Mouse (Mus musculus) embryonic stem cell, embryonic (primary cell): ENCODE results near the gene Sik3.
"Not testable (repeated sequence)": the region's sequence is repeated elsewhere in the genome, so short reads cannot be mapped to it uniquely, and the experiment has no call there.

Experiments
- CTCF ChIA-PET, 4 experiments: fragments of 300-600 bp in 2 of 4; fragments of 350-600 bp in 2 of 4; sonication (Branson Sonifier 250); formaldehyde crosslinking; loops; one replicate each; lab custom pipeline; 2022; ENCODE audit warnings: inconsistent platforms in 2 of 4; lab: Charles Lee
- POLR2A ChIA-PET, 4 experiments: fragments of 300-600 bp in 2 of 4; fragments of 350-600 bp in 2 of 4; sonication (Branson Sonifier 250); formaldehyde crosslinking; loops; one replicate each; lab custom pipeline; 2022; ENCODE audit warnings: antibody characterized with exemption in 4 of 4, inconsistent platforms in 1 of 4; lab: Charles Lee

Sik3 gene

GRCm38 (mm10) chr9:46098360-46098985 is 85.9 kb downstream of the Sik3 start:
- ChIA-PET CTCF (interaction anchor here in 3 of 4 experiments (0.6 to 1.4 kb wide), 3 partner anchors 26 to 96 kb away, joined by 3 to 5 read pairs (median 4); no protein-coding TSS in a partner anchor), POLR2A (interaction anchor here in 3 of 4 experiments (0.7 to 3.9 kb wide), 7 partner anchors 11 to 72 kb away, joined by 3 to 19 read pairs (median 3); no protein-coding TSS in a partner anchor)

GRCm38 (mm10) chr9:46099107-46099506 is 86.5 kb downstream of the Sik3 start:
- ChIA-PET CTCF (no interaction called here), POLR2A (interaction anchor here in 2 of 4 experiments (0.7 to 3.9 kb wide), 4 partner anchors 10 to 19 kb away, joined by 3 to 19 read pairs (median 4); no protein-coding TSS in a partner anchor)

GRCm38 (mm10) chr9:46103154-46103553 is 90.5 kb downstream of the Sik3 start:
- POLR2A ChIA-PET: interaction anchor here in 1 of 4 experiments (1.4 to 1.6 kb wide), 2 partner anchors 11 to 15 kb away, joined by 3 to 4 read pairs; no protein-coding TSS in a partner anchor
- CTCF ChIA-PET: no interaction called here

GRCm38 (mm10) chr9:46106105-46106504 is 93.5 kb downstream of the Sik3 start:
- POLR2A ChIA-PET: no interaction called here
- CTCF ChIA-PET: no interaction called here

- POLR2A ChIA-PET: interaction anchor here in 2 of 4 experiments (1.2 to 4.0 kb wide), 3 partner anchors 12 to 40 kb away, joined by 4 to 19 read pairs (median 5); no protein-coding TSS in a partner anchor
These were observed 98.0 kb downstream of the Sik3 start for GRCm38 (mm10) chr9:46110648-46111047.

GRCm38 (mm10) chr9:46111334-46111733 is 98.7 kb downstream of the Sik3 start:
- ChIA-PET CTCF (no interaction called here), POLR2A (interaction anchor here in 2 of 4 experiments (0.7 kb wide), 2 partner anchors 30 to 45 kb away, joined by 3 read pairs; no protein-coding TSS in a partner anchor)

More at GRCm38 (mm10) chr9:46110648-46111047, 98.0 kb downstream of the Sik3 start:
- CTCF ChIA-PET: interaction anchor here in 1 of 4 experiments (0.6 kb wide), 1 partner anchor 79 kb away, joined by 4 read pairs; no protein-coding TSS in a partner anchor

GRCm38 (mm10) chr9:46112246-46112645 is 99.6 kb downstream of the Sik3 start:
- CTCF ChIA-PET: no interaction called here

GRCm38 (mm10) chr9:46118844-46119385 is 106.3 kb downstream of the Sik3 start:
- ChIA-PET POLR2A (interaction anchor here in 2 of 4 experiments (0.5 to 1.5 kb wide), 7 partner anchors 11 to 722 kb away, joined by 3 to 6 read pairs (median 4); partner anchors contain the start of genes Pafah1b2 (in 1 of the 2) and Sik3 (in 1 of the 2)), CTCF (interaction anchor here in 2 of 4 experiments (0.5 to 0.6 kb wide), 2 partner anchors 33 to 529 kb away, joined by 3 to 5 read pairs; no protein-coding TSS in a partner anchor)

More at GRCm38 (mm10) chr9:46112246-46112645, 99.6 kb downstream of the Sik3 start:
- POLR2A ChIA-PET: interaction anchor here in 1 of 4 experiments (0.6 to 0.8 kb wide), 2 partner anchors 14 to 40 kb away, joined by 3 read pairs; no protein-coding TSS in a partner anchor

GRCm38 (mm10) chr9:46119943-46120441 is 107.4 kb downstream of the Sik3 start:
- ChIA-PET POLR2A (interaction anchor here in 2 of 4 experiments (0.5 to 1.5 kb wide), 6 partner anchors 10 to 146 kb away, joined by 3 to 4 read pairs (median 4); partner anchors contain the start of genes Pafah1b2 (in 1 of the 2) and Sik3 (in 1 of the 2)), CTCF (no interaction called here)

- ChIA-PET POLR2A (interaction anchor here in 2 of 4 experiments (0.8 to 1.5 kb wide), 6 partner anchors 9 to 108 kb away, joined by 3 to 4 read pairs (median 4); partner anchors contain the start of genes Pafah1b2 (in 1 of the 2) and Sik3 (in 1 of the 2)), CTCF (no interaction called here)
These were observed 108.0 kb downstream of the Sik3 start for GRCm38 (mm10) chr9:46120468-46121253.

- ChIA-PET POLR2A (interaction anchor here in 1 of 4 experiments (1.3 kb wide), 1 partner anchor 91 kb away, joined by 3 read pairs; no protein-coding TSS in a partner anchor), CTCF (no interaction called here)
These were observed 108.9 kb downstream of the Sik3 start for GRCm38 (mm10) chr9:46121486-46121885.

- POLR2A ChIA-PET: interaction anchor here in 1 of 4 experiments (0.5 kb wide), 1 partner anchor 79 kb away, joined by 3 read pairs; no protein-coding TSS in a partner anchor
- CTCF ChIA-PET: no interaction called here
These were observed 110.1 kb downstream of the Sik3 start for GRCm38 (mm10) chr9:46122731-46123130.

GRCm38 (mm10) chr9:46126295-46126694 is 113.7 kb downstream of the Sik3 start:
- CTCF ChIA-PET: interaction anchor here in 3 of 4 experiments (0.6 to 1.0 kb wide), 4 partner anchors 114 to 1424 kb away, joined by 3 to 6 read pairs (median 4); partner anchors contain the start of genes Pafah1b2 (in 1 of the 3) and Sik3 (in 1 of the 3)
- POLR2A ChIA-PET: interaction anchor here in 1 of 4 experiments (0.6 to 1.3 kb wide), 3 partner anchors 8 to 108 kb away, joined by 3 to 4 read pairs (median 3); no protein-coding TSS in a partner anchor

GRCm38 (mm10) chr9:46127326-46127725 is 114.7 kb downstream of the Sik3 start:
- CTCF ChIA-PET: interaction anchor here in 2 of 4 experiments (0.6 to 1.0 kb wide), 3 partner anchors 30 to 115 kb away, joined by 5 read pairs; partner anchors contain the start of genes Pafah1b2 (in 1 of the 2) and Sik3 (in 1 of the 2)
- POLR2A ChIA-PET: interaction anchor here in 3 of 4 experiments (0.6 to 1.7 kb wide), 6 partner anchors 20 to 163 kb away, joined by 3 to 5 read pairs (median 4); no protein-coding TSS in a partner anchor

- ChIA-PET CTCF (interaction anchor here in 1 of 4 experiments (0.7 kb wide), 1 partner anchor 67 kb away, joined by 3 read pairs; no protein-coding TSS in a partner anchor), POLR2A (interaction anchor here in 1 of 4 experiments (1.5 kb wide), 1 partner anchor 9 kb away, joined by 4 read pairs; no protein-coding TSS in a partner anchor)
These were observed 116.6 kb downstream of the Sik3 start for GRCm38 (mm10) chr9:46129241-46129640.

- CTCF ChIA-PET, POLR2A ChIA-PET: not testable (repeated sequence)
These were observed 120.2 kb downstream of the Sik3 start for GRCm38 (mm10) chr9:46132821-46133220.

- POLR2A ChIA-PET: no interaction called here
- CTCF ChIA-PET: no interaction called here
These were observed 126.2 kb downstream of the Sik3 start for GRCm38 (mm10) chr9:46138831-46139230.
